Mouse (Mus musculus) stomach, postnatal 0 days (tissue): ENCODE data around the gene Map6d1.

Experiments used
- CTCF ChIP-seq: IDR thresholded peaks from 2 replicates; pipeline ENCODE4 v1.5.1; 2016; ENCODE audit warnings: antibody characterized with exemption, low read depth, mild to moderate bottlenecking, moderate library complexity
- EP300 ChIP-seq: optimal IDR thresholded peaks from 2 replicates; pipeline ENCODE3; 2016; ENCODE audit warnings: antibody characterized with exemption

GRCm38 (mm10) chr16:20228167-20228566 lies 13.0 kb downstream of the Map6d1 start:
- TF ChIP-seq CTCF (no peak), EP300 (no peak)
